Mouse (Mus musculus) kidney, embryonic 16.5 days (tissue): ENCODE data around the gene Cyp26b1. TPM values are rescaled to one million over a fixed set of nuclear protein-coding genes. Genes with fewer than 3 reads are reported as not detected.
A peak's percentile ranks its signal among the peaks of the same experiment; 100 is the strongest.

ENCODE experiments used
- ATAC-seq: fragments of 200-750 bp; cut with Nextera tagmentation; 2 replicates; pipeline ENCODE4 v1.8.0; 2017; ENCODE audit warnings: moderate TSS enrichment; ENCODE audit not compliant: low FRiP score, low TSS enrichment
- H3K27ac ChIP-seq: fragments of 300-500 bp; sonication (generic); 2 replicates; pipeline ENCODE4 v1.5.1; 2014; ENCODE audit warnings: low read length
- H3K27me3 ChIP-seq: fragments of 300-500 bp; sonication (generic); 2 replicates; pipeline ENCODE4 v1.6.1; 2014; ENCODE audit warnings: low read length, control low read depth, mixed read lengths; ENCODE audit not compliant: insufficient read depth
- H3K36me3 ChIP-seq: fragments of 300-500 bp; sonication (generic); 2 replicates; pipeline ENCODE4 v1.6.1; 2014; ENCODE audit warnings: low read length, control low read depth, mixed read lengths; ENCODE audit not compliant: insufficient read depth
- H3K4me1 ChIP-seq: fragments of 300-500 bp; sonication (generic); 2 replicates; pipeline ENCODE4 v1.6.1; 2014; ENCODE audit warnings: low read length, control low read depth, mixed read lengths; ENCODE audit not compliant: insufficient read depth
- H3K4me2 ChIP-seq: fragments of 300-500 bp; sonication (generic); replicated peaks from 2 replicates; pipeline ENCODE4 v1.6.1; 2014; ENCODE audit warnings: low read depth, low read length
- H3K4me3 ChIP-seq: fragments of 300-500 bp; sonication (generic); 2 replicates; pipeline ENCODE4 v1.5.1; 2014; ENCODE audit warnings: mild to moderate bottlenecking, low read length
- H3K9ac ChIP-seq: fragments of 300-500 bp; sonication (generic); replicated peaks from 2 replicates; pipeline ENCODE4 v1.6.1; 2014; ENCODE audit warnings: low read length
- H3K9me3 ChIP-seq: fragments of 300-500 bp; sonication (generic); 2 replicates; pipeline ENCODE4 v1.6.1; 2016; ENCODE audit warnings: low read length, control low read depth
- WGBS: fragments of 180-500 bp; shearing (Covaris S2); extraction: QIAGEN DNeasy Blood & Tissue Kit; methylation state at CpG from one replicate; pipeline ENCODE4 v1.1.7; 2014; 5-methylcytosine and 5-hydroxymethylcytosine counted together
- polyA plus RNA-seq: library from polyadenylated mRNA; unstranded; fragments of >200 nt; fragmentation: Nextera tagmentation; extraction: Ambion mirVana; gene quantifications from 2 replicates; pipeline ENCODE4 v1.2.1, GENCODE M21; 2015

Cyp26b1 gene
- polyA plus RNA-seq, 1 experiment from 2014 or later = 4.7 TPM

DNA sequence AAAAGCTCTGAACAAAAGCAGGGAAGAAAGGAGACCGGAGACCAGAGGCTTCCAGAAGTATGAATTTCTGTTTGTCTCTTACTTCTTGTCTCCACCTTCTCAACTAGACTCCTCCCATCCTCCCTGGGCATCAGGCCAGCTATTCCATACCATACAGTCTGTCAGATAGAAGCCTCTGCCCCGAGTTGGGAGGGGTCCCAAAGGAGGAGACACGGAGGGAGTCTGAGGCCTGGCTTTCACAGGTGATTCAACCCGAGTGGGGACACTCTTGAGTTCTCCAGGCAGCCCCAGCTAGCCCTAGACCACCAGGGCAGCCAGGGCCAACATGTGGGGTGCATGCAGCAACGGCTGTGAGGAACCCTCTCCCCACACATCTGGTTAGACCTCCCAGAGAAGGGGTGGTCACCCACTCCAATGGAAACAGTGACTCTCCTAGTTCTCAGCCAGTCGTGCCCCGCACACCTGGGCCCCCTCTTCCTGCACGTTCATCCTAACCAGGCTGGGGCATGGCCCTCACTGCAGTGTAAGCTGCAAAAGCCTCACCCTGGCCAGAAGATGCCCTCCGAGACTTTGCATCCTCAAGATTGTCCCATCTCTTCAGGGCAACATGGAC lies 11.8 kb downstream of the Cyp26b1 start:
- no peaks in the 10 kb centered on the region for H3K36me3 ChIP-seq
- H3K27ac ChIP-seq = no peak overlapping the region
- WGBS = 66% methylated on average over 9 of the region's 9 CpGs
- H3K27me3 ChIP-seq = peaks cover 96% of the 10 kb centered on the region
- H3K4me2 ChIP-seq = no peak overlapping the region
- ATAC-seq = no peak
- no peak overlapping the region for H3K4me3 ChIP-seq
- H3K4me1 ChIP-seq = peaks cover 38% of the 10 kb centered on the region
- no peak overlapping the region for H3K9ac ChIP-seq
- H3K9me3 ChIP-seq = no peaks in the 10 kb centered on the region

DNA sequence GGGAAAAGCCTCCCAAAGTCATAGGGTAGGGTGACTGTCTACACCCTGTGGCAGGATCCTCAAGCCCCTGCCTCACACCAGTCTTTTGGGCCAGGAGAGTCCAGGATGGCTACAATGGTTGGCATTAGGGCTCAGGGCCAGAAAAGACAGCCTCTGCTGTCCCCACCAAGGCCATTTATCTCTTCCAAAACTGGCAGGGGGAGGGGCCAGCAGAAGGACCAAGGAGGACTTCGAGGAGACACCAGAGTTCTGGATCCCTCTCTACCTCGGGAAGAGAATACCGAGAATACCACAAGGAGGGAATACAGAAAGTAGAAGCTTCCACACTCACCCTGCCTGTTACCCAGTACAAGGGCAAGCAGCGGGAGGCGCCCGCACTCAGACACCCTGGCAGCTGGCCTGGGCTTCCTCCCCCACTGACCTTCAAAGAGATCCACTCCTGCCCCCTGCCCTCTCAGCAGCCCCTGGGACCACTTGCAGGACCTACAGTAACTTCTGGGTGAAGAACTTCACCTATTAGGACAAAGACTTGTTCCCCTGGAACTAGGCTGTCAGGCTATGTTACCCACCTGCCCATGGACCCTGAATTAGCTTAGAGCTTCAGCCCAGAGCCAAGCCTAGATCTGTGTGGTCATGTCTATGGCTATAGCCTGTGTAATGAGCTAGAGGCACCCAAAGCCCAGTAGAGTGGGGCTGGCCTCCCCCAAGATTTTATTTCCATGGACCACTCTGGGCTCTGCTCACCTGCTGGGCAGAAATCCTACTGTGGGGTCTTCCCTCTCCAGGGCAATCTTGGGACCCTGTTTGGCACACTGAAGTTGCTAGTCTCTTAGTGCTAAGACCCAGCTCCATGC lies 12.5 kb downstream of the Cyp26b1 start:
- Histone ChIP-seq H3K4me1 (peaks cover 34% of the 10 kb centered on the region), H3K4me3 (no peak overlapping the region), H3K9me3 (no peaks in the 10 kb centered on the region), H3K27ac (no peak overlapping the region), H3K4me2 (no peak overlapping the region), H3K36me3 (no peaks in the 10 kb centered on the region), H3K9ac (no peak overlapping the region), H3K27me3 (peaks cover 95% of the 10 kb centered on the region)
- WGBS = 59% methylated on average over 6 of the region's 6 CpGs
- ATAC-seq = no peak

DNA sequence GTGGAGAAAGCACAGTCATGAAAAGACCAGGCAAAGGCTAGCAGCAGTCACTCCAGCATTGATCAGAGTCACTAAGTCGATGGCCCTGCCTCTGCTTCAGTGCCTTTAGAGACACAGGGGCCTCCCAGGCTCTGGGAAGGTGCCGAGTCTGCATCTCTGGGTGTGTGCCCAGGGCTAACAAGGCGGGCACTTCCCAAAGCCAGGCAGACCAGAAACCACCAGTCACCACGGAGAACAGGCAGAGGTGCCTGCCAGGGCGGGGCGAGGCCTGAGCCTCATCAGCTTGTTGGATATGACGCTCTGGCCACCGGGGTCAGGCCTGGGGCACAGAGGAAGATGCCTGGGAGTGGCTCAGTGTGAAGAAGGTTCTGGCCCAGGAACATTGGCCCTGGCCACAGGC lies 14.2 kb downstream of the Cyp26b1 start:
- no peaks in the 10 kb centered on the region for H3K9me3 ChIP-seq
- H3K4me1 ChIP-seq = peaks cover 18% of the 10 kb centered on the region
- ATAC-seq = no peak
- H3K9ac ChIP-seq = no peak overlapping the region
- no peak overlapping the region for H3K27ac ChIP-seq
- H3K4me2 ChIP-seq = no peak overlapping the region
- 70% methylated on average over 8 of the region's 8 CpGs for WGBS
- peaks cover 95% of the 10 kb centered on the region for H3K27me3 ChIP-seq
- H3K36me3 ChIP-seq = no peaks in the 10 kb centered on the region
- no peak overlapping the region for H3K4me3 ChIP-seq

DNA sequence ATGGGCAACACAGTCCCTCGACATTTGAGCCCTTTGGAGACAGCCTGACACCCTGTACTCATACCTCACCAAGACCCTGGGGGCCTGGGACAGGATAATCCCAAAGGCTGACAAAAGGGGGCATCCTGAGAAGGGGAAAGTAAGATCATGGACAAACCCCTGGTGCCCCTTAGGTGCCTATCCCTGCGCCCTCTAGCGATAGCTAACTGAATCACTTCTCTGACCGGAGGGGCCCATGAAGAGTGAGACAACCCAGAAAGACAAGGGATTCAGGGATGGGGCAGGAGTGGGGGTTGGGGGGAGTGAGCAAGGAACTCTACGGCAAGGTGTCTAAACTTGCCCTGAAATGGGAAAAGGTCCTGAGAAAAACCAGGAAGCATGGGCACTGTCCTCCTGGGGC lies 14.8 kb downstream of the Cyp26b1 start:
- peaks cover 12% of the 10 kb centered on the region for H3K4me1 ChIP-seq
- ATAC-seq = no peak
- WGBS = 15% methylated on average over 5 of the region's 5 CpGs

DNA sequence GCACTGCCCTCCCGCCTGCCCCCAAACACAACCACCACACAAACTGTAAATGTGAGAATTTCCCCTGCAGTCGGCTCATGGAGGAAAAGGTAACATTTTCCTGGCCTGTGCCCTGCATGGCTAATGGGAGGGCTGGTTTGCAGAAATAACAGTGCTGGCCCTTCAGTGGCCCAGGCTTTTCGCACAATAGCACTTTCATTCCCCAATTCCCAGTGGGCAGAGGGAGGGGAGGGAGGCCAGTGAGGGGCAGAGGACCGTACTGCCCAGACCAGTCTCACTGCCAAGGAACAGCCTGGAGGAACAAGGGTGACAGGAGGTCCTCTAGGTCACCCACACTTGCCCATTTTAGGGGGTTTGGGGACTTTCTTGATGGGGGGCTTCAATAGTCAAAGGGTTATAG lies 15.8 kb downstream of the Cyp26b1 start:
- 65% methylated on average over 4 of the region's 4 CpGs for WGBS
- H3K4me3 ChIP-seq = no peak overlapping the region
- H3K27me3 ChIP-seq = peaks cover 95% of the 10 kb centered on the region
- H3K4me1 ChIP-seq = peaks cover 1% of the 10 kb centered on the region; the same call in 1 of the 2 replicates
- no peak overlapping the region for H3K4me2 ChIP-seq
- no peaks in the 10 kb centered on the region for H3K9me3 ChIP-seq
- no peak overlapping the region for H3K27ac ChIP-seq
- H3K9ac ChIP-seq = no peak overlapping the region
- no peaks in the 10 kb centered on the region for H3K36me3 ChIP-seq
- no peak for ATAC-seq

More for the DNA sequence above, 14.8 kb downstream of the Cyp26b1 start:
- Histone ChIP-seq H3K27me3 (peaks cover 95% of the 10 kb centered on the region), H3K9me3 (no peaks in the 10 kb centered on the region), H3K36me3 (no peaks in the 10 kb centered on the region), H3K27ac (no peak overlapping the region), H3K4me2 (no peak overlapping the region), H3K9ac (no peak overlapping the region), H3K4me3 (no peak overlapping the region)

DNA sequence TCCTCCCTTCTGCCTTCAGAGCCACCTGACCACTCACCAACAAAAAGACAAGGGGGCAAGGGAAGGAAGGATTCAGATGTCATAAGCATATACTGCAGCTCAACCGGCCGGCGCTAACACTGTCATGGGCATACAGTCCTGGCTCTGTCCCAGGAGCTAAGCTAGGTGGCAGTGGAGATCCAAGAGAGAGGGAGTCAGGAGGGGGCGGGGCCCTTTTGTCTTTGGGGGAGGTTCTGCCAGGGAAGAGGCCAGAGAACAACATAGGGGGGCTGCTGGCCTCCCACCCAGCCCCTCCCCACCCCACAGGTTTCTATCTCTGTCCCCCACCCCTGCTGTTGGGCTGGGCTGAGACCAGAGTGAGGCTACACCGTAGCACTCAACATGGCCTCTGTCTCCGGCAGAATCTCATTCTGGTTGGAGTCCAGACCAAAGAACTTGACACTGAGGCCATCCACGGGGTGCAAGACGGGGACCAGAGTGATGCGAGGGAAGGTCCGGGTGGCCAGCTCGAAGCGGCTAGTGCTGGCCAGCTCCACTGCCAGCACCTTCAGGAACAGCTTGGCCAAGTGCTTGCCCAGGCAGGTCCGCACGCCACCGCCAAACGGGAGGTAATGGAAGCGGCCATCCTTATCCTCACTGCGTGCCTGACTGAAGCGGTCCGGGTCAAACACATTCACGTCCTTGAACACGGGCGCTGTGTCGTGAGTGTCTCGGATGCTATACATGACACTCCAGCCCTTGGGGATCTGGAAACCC lies 19.6 kb downstream of the Cyp26b1 start:
- Histone ChIP-seq H3K4me2 (peak overlapping the region; percentile 39), H3K4me3 (peak overlapping the region; percentile 22; the same call in 1 of the 2 replicates), H3K36me3 (no peaks in the 10 kb centered on the region), H3K9me3 (no peaks in the 10 kb centered on the region), H3K27me3 (peaks cover 68% of the 10 kb centered on the region), H3K9ac (no peak overlapping the region), H3K27ac (no peak overlapping the region), H3K4me1 (peaks cover 3% of the 10 kb centered on the region)
- WGBS = 30% methylated on average over 25 of the region's 25 CpGs
- ATAC-seq = peak; percentile 44; the same call in 1 of the 2 replicates

DNA sequence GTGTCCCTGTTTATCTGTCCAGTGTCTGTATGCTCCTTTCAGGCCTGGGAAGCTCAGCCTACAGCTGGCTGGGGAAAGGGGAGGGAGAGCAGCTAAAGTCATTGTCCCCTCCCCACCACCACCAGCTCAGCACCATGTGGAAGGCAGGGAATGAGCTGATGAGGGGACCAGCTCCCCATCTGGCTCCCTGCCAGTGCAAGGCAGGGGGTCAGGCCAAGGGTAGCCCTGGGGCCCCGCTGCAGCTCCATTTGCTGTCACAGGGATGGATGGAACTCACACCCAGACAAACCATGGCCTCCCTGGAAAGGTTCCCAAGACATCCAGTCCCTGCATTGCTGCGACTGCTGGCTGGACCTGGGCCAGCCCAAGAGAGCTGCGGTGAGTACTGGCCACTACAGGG lies 23.7 kb downstream of the Cyp26b1 start:
- Histone ChIP-seq H3K9ac (no peak overlapping the region), H3K4me3 (no peak overlapping the region), H3K9me3 (no peaks in the 10 kb centered on the region), H3K4me2 (no peak overlapping the region), H3K27me3 (peaks cover 31% of the 10 kb centered on the region), H3K27ac (no peak overlapping the region), H3K36me3 (no peaks in the 10 kb centered on the region), H3K4me1 (peaks cover 3% of the 10 kb centered on the region)
- WGBS = 53% methylated on average over 3 of the region's 3 CpGs
- no peak for ATAC-seq

DNA sequence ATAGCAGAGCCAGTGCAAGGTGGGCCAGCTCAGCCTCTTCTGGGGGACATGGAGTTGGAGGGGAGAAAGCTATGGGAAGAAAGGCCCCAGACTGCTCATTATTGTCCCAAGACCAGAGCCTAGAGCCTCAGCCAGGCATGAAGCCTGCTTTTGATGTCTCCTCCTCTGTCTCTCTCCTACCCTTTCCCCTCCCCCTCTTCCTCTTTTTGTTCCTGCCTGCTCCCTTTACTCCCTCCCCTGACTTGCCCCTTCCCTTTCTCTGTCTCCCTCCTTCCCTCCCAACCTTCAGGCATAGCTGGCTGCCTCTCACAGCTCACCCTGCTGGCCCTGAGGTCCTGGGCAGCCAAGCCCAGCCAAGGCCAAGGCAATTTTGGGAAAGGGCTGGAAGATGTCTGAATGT lies 24.1 kb downstream of the Cyp26b1 start:
- H3K4me2 ChIP-seq = no peak overlapping the region
- H3K9me3 ChIP-seq = no peaks in the 10 kb centered on the region
- H3K27ac ChIP-seq = no peak overlapping the region
- H3K27me3 ChIP-seq = peaks cover 26% of the 10 kb centered on the region
- H3K4me3 ChIP-seq = no peak overlapping the region
- H3K9ac ChIP-seq = no peak overlapping the region
- no peaks in the 10 kb centered on the region for H3K36me3 ChIP-seq
- peaks cover 3% of the 10 kb centered on the region for H3K4me1 ChIP-seq
- 0 out of 2 replicates have a peak, but pooled peaks have one; percentile 1 for ATAC-seq

DNA sequence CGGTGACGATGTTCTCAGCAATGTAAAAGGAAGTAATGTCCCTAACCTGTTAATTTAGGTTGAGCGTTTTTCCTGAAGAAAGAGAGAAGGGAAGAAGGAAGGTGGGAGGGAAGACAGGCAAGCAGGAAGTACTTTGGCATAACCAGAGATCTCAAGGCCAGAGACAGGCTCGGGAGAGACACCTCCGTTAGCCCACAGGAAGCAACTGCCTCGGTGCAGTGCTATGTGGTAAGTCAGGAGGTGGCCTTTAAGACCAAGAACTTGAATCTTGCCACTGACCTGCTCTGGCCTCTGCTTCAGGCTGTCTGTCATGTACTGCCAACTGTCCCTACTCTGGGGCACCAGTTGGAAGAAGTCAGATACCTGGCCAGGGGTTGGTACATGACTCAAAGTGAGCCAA lies 24.8 kb downstream of the Cyp26b1 start:
- Histone ChIP-seq H3K27ac (no peak overlapping the region), H3K4me2 (no peak overlapping the region), H3K9ac (no peak overlapping the region), H3K4me3 (no peak overlapping the region), H3K4me1 (peaks cover 3% of the 10 kb centered on the region), H3K9me3 (no peaks in the 10 kb centered on the region), H3K36me3 (no peaks in the 10 kb centered on the region), H3K27me3 (peaks cover 20% of the 10 kb centered on the region)
- 65% methylated on average over 6 of the region's 6 CpGs for WGBS
- ATAC-seq = no peak
